Mouse (Mus musculus) leukemia stem cell, adult 10-12 weeks (primary cell): Measurements from ENCODE around the gene Ercc4. TPM values are rescaled to one million over a fixed set of nuclear protein-coding genes. Genes with fewer than 3 reads are reported as not detected.

Experiments used
- polyA plus RNA-seq: library from polyadenylated mRNA; stranded (reverse); fragments of >175 nt; gene quantifications from 2 replicates; pipeline ENCODE4 v1.2.3, GENCODE M21; 2012; ENCODE audit warnings: low replicate concordance

Gene Ercc4
- 4.3 and 4.8 TPM in 2 replicates for polyA plus RNA-seq

GRCm38 (mm10) chr16:13109156-13109989, at the start of gene Ercc4:
Gene Ercc4, plus strand, starts transcription at chr16:13109684.

Other genes with a start within 250 kb of the Ercc4 start
- 0.21 and 0.59 TPM in 2 replicates for gene Mrtfb, start 146.8 kb downstream of the Ercc4 start, polyA plus RNA-seq